In genomic region chr11:4605414-4605813, GRCm38 (mm10) we compare ENCODE assay signal across 12 mouse cellular contexts. TPM values are rescaled to one million over a fixed set of nuclear protein-coding genes. Genes with fewer than 3 reads are reported as not detected.
DNase-seq lines count a peak whose midpoint lies in the region; ATAC-seq and TF ChIP-seq lines count a peak whose summit lies in the region.
"Had no signal": no experiment of that assay in that cellular context is flagged by ENCODE, and none has a peak within 500 bp of the region (broad histone marks: within the 10 kb centered on the region; RNA-seq: fewer than 3 reads in every experiment).

No protein-coding gene starts in this region.

- peaks cover 14% of the 10 kb centered on the region for H3K4me1 ChIP-seq in heart, adult 2 months (ENCODE audit: control insufficient read depth, insufficient read depth, low read length)
- H3K4me1 ChIP-seq in liver, embryonic 15.5 days (replicated peaks), result peaks cover 17% of the 10 kb centered on the region
- peaks cover 16% of the 10 kb centered on the region for H3K4me1 ChIP-seq in forebrain, embryonic 10.5 days

- no peak overlapping the region for H3K9ac ChIP-seq in heart, adult 2 months (ENCODE audit: low read depth, low read length)
- no peak overlapping the region for H3K9ac ChIP-seq in liver, embryonic 15.5 days
- H3K9ac ChIP-seq: forebrain, embryonic 12.5 days had no signal

- peak; percentile 72 for ATAC-seq in common myeloid progenitor, adult 5-6 weeks (replicated peaks; ENCODE audit: low read depth, poor library complexity, severe bottlenecking)
- peak; percentile 54; the same call in 1 of the 2 replicates for ATAC-seq in liver, embryonic 15.5 days (ENCODE audit: insufficient read depth)

- no peaks in the 10 kb centered on the region for H3K79me2 ChIP-seq in heart, adult 2 months (replicated peaks; ENCODE audit: control insufficient read depth, insufficient read depth, low read length)

- no peak for TF ChIP-seq CTCF in heart, adult 2 months (IDR thresholded peaks at IDR 0.05)

- TF ChIP-seq EP300 in heart, adult 2 months (IDR thresholded peaks at IDR 0.05; ENCODE audit: insufficient read depth, low read depth, low read length), result no peak

- H3K4me3 ChIP-seq in heart, adult 2 months, result no peak overlapping the region
- no peak overlapping the region for H3K4me3 ChIP-seq in liver, embryonic 15.5 days (replicated peaks)
- H3K4me3 ChIP-seq in forebrain, embryonic 10.5 days, result no peak overlapping the region
- H3K4me3 ChIP-seq: forebrain, embryonic 12.5 days had no signal

- intact Hi-C loops in heart, adult 2 months (cut with DNase I), result no loop called here
- intact Hi-C loops in heart, postnatal 25 days (cut with DNase I), result no loop called here

- H3K36me3 ChIP-seq in heart, adult 2 months (ENCODE audit: control insufficient read depth, insufficient read depth, low read length), result peaks cover 12% of the 10 kb centered on the region; the same call in 1 of the 2 replicates
- no peaks in the 10 kb centered on the region for H3K36me3 ChIP-seq in liver, embryonic 15.5 days (replicated peaks)
- H3K36me3 ChIP-seq in forebrain, embryonic 10.5 days (replicated peaks), result no peaks in the 10 kb centered on the region
- H3K36me3 ChIP-seq: forebrain, embryonic 12.5 days had no signal

- H3K9me3 ChIP-seq in liver, embryonic 15.5 days (replicated peaks), result no peaks in the 10 kb centered on the region
- H3K9me3 ChIP-seq in forebrain, embryonic 10.5 days, result no peaks in the 10 kb centered on the region
- H3K9me3 ChIP-seq: forebrain, embryonic 12.5 days had no signal

- TF ChIP-seq POLR2A in heart, adult 2 months (IDR thresholded peaks at IDR 0.05; ENCODE audit: insufficient read depth, low read depth, low read length), result no peak

- peak in 1 of 2 experiments; percentile 40 for DNase-seq in heart, adult 2 months
- DNase-seq in heart, postnatal 25 days (ENCODE audit: low spot score), result no peak
- DNase-seq in 3T3-L1 (ENCODE audit: low read depth, low spot score), result peak; percentile 68
- DNase-seq in right cerebral cortex, postnatal 36 days (ENCODE audit: low spot score in 2 of 2), result no peak
- DNase-seq in layer of hippocampus, adult 18-20 months (ENCODE audit: low spot score in 2 of 2), result no peak
- DNase-seq in forebrain, embryonic 10.5 days (ENCODE audit: extremely low spot score, low spot score), result no peak

- 47% methylated on average over 7 of the region's 7 CpGs for WGBS in heart, adult 2 months
- WGBS in liver, embryonic 15.5 days (ENCODE audit: insufficient replicate concordance), result 45% methylated on average over 7 of the region's 7 CpGs
- WGBS in forebrain, embryonic 10.5 days, result 60% methylated on average over 7 of the region's 7 CpGs

- no peak overlapping the region for H3K4me2 ChIP-seq in liver, embryonic 15.5 days
- H3K4me2 ChIP-seq: forebrain, embryonic 12.5 days had no signal

- peak overlapping the region; percentile 65 for H3K27ac ChIP-seq in heart, adult 2 months
- no peak overlapping the region for H3K27ac ChIP-seq in liver, embryonic 15.5 days (replicated peaks)
- no peak overlapping the region for H3K27ac ChIP-seq in forebrain, embryonic 10.5 days
- H3K27ac ChIP-seq: forebrain, embryonic 12.5 days had no signal

- no peaks in the 10 kb centered on the region for H3K27me3 ChIP-seq in heart, adult 2 months (ENCODE audit: control insufficient read depth, insufficient read depth, low read length)
- H3K27me3 ChIP-seq in liver, embryonic 15.5 days, result peaks cover 32% of the 10 kb centered on the region
- H3K27me3 ChIP-seq in forebrain, embryonic 10.5 days (ENCODE audit: poor library complexity, severe bottlenecking), result no peaks in the 10 kb centered on the region
- H3K27me3 ChIP-seq: forebrain, embryonic 12.5 days had no signal

RNA-seq across cellular contexts. Expression of gene Mtmr3, which starts 10.8 kb away (rescaled TPM):
- total RNA-seq in heart, adult 2 months (2021), result 10 to 100 TPM; 43.9 to 50.8 TPM
- polyA plus RNA-seq in heart, adult 2 months (2012; rRNA removed), result 24.4 and 37.5 TPM in 2 replicates
- total RNA-seq in heart, postnatal 25 days (2021), result 10 to 100 TPM; 49.6 to 50.6 TPM
- total RNA-seq in common myeloid progenitor, adult 5-6 weeks (2017), result 42.0 and 47.0 TPM in 2 replicates
- 32.5 and 36.6 TPM in 2 replicates for polyA plus RNA-seq in liver, embryonic 15.5 days (2015; fragmentation: Nextera tagmentation; extraction: Ambion mirVana)
- 10 to 100 TPM; 69.1 to 71.2 TPM for total RNA-seq in layer of hippocampus, adult 18-20 months (2021)
- 28.0 and 29.4 TPM in 2 replicates for polyA plus RNA-seq in forebrain, embryonic 10.5 days (2016; fragmentation: Nextera tagmentation; extraction: Ambion mirVana)

RNA-seq across cellular contexts. Expression of gene Gm11032, which starts 14.5 kb away (rescaled TPM):
- total RNA-seq in heart, adult 2 months (2021), result not detected
- not detected in 2 replicates for polyA plus RNA-seq in heart, adult 2 months (2012; rRNA removed)
- not detected for total RNA-seq in heart, postnatal 25 days (2021)
- total RNA-seq in common myeloid progenitor, adult 5-6 weeks (2017), result not detected in 2 replicates
- polyA plus RNA-seq in liver, embryonic 15.5 days (2015; fragmentation: Nextera tagmentation; extraction: Ambion mirVana), result not detected in 2 replicates
- total RNA-seq in layer of hippocampus, adult 18-20 months (2021), result not detected
- not detected in 2 replicates for polyA plus RNA-seq in forebrain, embryonic 10.5 days (2016; fragmentation: Nextera tagmentation; extraction: Ambion mirVana)
- total RNA-seq: liver, adult 2 months had no signal
- polyA plus RNA-seq: forebrain, embryonic 12.5 days; intestine, embryonic 14.5 days; liver, adult 2 months; neural tube, embryonic 14.5 days had no signal

RNA-seq across cellular contexts. Expression of gene Ascc2, which starts 32.1 kb away (rescaled TPM):
- 10 to 100 TPM; 14.1 to 14.5 TPM for total RNA-seq in heart, adult 2 months (2021)
- 9.7 and 12.6 TPM in 2 replicates for polyA plus RNA-seq in heart, adult 2 months (2012; rRNA removed)
- 10 to 100 TPM; 13.6 to 15.2 TPM for total RNA-seq in heart, postnatal 25 days (2021)
- total RNA-seq in common myeloid progenitor, adult 5-6 weeks (2017), result 18.8 and 22.0 TPM in 2 replicates
- 17.9 and 18.4 TPM in 2 replicates for polyA plus RNA-seq in liver, embryonic 15.5 days (2015; fragmentation: Nextera tagmentation; extraction: Ambion mirVana)
- total RNA-seq in layer of hippocampus, adult 18-20 months (2021), result 10 to 100 TPM; 23.3 to 26.7 TPM
- 38.1 and 38.7 TPM in 2 replicates for polyA plus RNA-seq in forebrain, embryonic 10.5 days (2016; fragmentation: Nextera tagmentation; extraction: Ambion mirVana)
